Mouse (Mus musculus) midbrain, embryonic 12.5 days (tissue): ENCODE measurements at regions not wholly inside any gene's neighbourhood (a gene's known extent, or its start where the extent isn't known, plus 50 kb on each side); places are given as distances from the start of the nearest gene placed in this dataset.

ENCODE experiments used
- ATAC-seq: fragments of 200-750 bp; cut with Nextera tagmentation; 2 replicates; pipeline ENCODE4 v1.8.0; 2017; ENCODE audit warnings: low read depth, moderate TSS enrichment, moderate library complexity; ENCODE audit not compliant: low FRiP score
- H3K27ac ChIP-seq: fragments of 300-500 bp; sonication (generic); replicated peaks from 2 replicates; pipeline ENCODE4 v1.5.1; 2016; ENCODE audit warnings: mild to moderate bottlenecking
- H3K27me3 ChIP-seq: fragments of 300-500 bp; sonication (generic); 2 replicates; pipeline ENCODE4 v1.6.1; 2016; ENCODE audit warnings: mild to moderate bottlenecking
- H3K36me3 ChIP-seq: fragments of 300-500 bp; sonication (generic); 2 replicates; pipeline ENCODE4 v1.6.1; 2016
- H3K4me1 ChIP-seq: fragments of 300-500 bp; sonication (generic); 2 replicates; pipeline ENCODE4 v1.6.1; 2016
- H3K4me2 ChIP-seq: fragments of 300-500 bp; sonication (generic); replicated peaks from 2 replicates; pipeline ENCODE4 v1.6.1; 2016; ENCODE audit warnings: mild to moderate bottlenecking, moderate library complexity
- H3K4me3 ChIP-seq: fragments of 300-500 bp; sonication (generic); 2 replicates; pipeline ENCODE4 v1.5.1; 2016; ENCODE audit warnings: mild to moderate bottlenecking
- H3K9ac ChIP-seq: fragments of 300-500 bp; sonication (generic); replicated peaks from 2 replicates; pipeline ENCODE4 v1.6.1; 2016; ENCODE audit warnings: mild to moderate bottlenecking, moderate library complexity
- H3K9me3 ChIP-seq: fragments of 300-500 bp; sonication (generic); 2 replicates; pipeline ENCODE4 v1.6.1; 2016; ENCODE audit warnings: mild to moderate bottlenecking
- WGBS: fragments of 180-500 bp; shearing (Covaris S2); methylation state at CpG from one replicate; pipeline ENCODE4 v1.1.7; 2016; 5-methylcytosine and 5-hydroxymethylcytosine counted together

- no peak for ATAC-seq
- WGBS = 33% methylated on average over 3 of the region's 3 CpGs
Observed at GRCm38 (mm10) chr12:28380203-28380602, 172.0 kb downstream of the Dcdc2c start.

DNA sequence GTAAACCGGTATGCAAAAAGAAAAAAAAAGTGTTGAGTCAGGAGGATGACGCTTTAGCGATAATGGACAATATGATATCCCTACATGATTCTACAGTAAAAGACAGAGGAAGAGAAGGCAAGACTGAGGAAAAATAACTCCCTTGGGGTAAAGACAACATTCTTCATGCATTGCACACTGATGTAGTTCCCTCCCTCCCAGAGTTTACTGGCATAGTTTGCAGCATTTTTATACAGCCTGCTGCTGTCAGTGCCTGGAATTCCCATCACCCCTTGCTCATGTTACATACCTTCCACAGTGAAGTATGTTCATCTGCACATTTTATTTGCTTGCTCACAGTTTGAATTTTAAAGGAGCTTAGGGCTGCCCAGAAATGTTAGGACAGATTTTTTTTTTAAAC, 174.2 kb downstream of the Dcdc2c start:
- no peaks in the 10 kb centered on the region for H3K9me3 ChIP-seq
- no peak overlapping the region for H3K9ac ChIP-seq
- 89% methylated on average over 3 of the region's 3 CpGs for WGBS
- ATAC-seq = no peak
- H3K27ac ChIP-seq = no peak overlapping the region
- H3K4me2 ChIP-seq = no peak overlapping the region
- peaks cover 40% of the 10 kb centered on the region for H3K27me3 ChIP-seq
- peaks cover 29% of the 10 kb centered on the region for H3K4me1 ChIP-seq
- no peak overlapping the region for H3K4me3 ChIP-seq
- no peaks in the 10 kb centered on the region for H3K36me3 ChIP-seq

More at GRCm38 (mm10) chr12:28380203-28380602, 172.0 kb downstream of the Dcdc2c start:
- no peaks in the 10 kb centered on the region for H3K9me3 ChIP-seq
- peaks cover 51% of the 10 kb centered on the region for H3K27me3 ChIP-seq
- H3K4me3 ChIP-seq = no peak overlapping the region
- H3K4me1 ChIP-seq = peaks cover 29% of the 10 kb centered on the region
- H3K36me3 ChIP-seq = no peaks in the 10 kb centered on the region
- no peak overlapping the region for H3K4me2 ChIP-seq
- H3K9ac ChIP-seq = no peak overlapping the region
- H3K27ac ChIP-seq = no peak overlapping the region

- Histone ChIP-seq H3K27ac (no peak overlapping the region), H3K4me1 (peaks cover 29% of the 10 kb centered on the region), H3K27me3 (peaks cover 35% of the 10 kb centered on the region), H3K9ac (no peak overlapping the region), H3K9me3 (no peaks in the 10 kb centered on the region), H3K4me3 (no peak overlapping the region), H3K4me2 (no peak overlapping the region), H3K36me3 (no peaks in the 10 kb centered on the region)
- 70% methylated on average over 4 of the region's 4 CpGs for WGBS
- ATAC-seq = no peak
Observed at GRCm38 (mm10) chr12:28377373-28377772, 174.8 kb downstream of the Dcdc2c start.

GRCm38 (mm10) chr12:28376770-28377169, 175.4 kb downstream of the Dcdc2c start:
- ATAC-seq = peak; percentile 54; the same call in 1 of the 2 replicates
- no peaks in the 10 kb centered on the region for H3K36me3 ChIP-seq
- H3K4me3 ChIP-seq = no peak overlapping the region
- no peaks in the 10 kb centered on the region for H3K9me3 ChIP-seq
- no peak overlapping the region for H3K4me2 ChIP-seq
- peaks cover 29% of the 10 kb centered on the region for H3K4me1 ChIP-seq
- H3K27ac ChIP-seq = no peak overlapping the region
- H3K27me3 ChIP-seq = peaks cover 29% of the 10 kb centered on the region
- WGBS = 48% methylated on average over 4 of the region's 4 CpGs
- no peak overlapping the region for H3K9ac ChIP-seq

DNA sequence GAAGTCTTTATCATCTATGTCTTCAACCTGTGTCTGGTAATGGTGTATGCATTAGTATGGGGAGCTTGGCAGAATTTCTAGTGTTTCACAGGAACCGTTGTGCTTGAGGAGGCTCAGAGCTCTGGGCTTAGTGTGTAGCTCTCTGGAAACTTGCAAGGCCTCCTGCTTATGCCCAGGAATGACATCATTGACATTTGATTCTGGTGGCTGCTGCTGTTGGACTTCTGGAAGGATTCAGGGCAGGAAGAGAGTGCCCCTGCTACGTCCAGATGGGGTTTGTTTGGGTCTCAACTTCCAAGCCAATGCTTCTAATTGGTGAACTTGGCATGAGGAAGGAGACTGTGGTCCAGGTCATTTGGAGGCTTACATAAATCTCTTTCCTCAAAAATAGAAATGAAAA, 186.9 kb downstream of the Dcdc2c start:
- Histone ChIP-seq H3K4me2 (no peak overlapping the region), H3K4me1 (no peaks in the 10 kb centered on the region), H3K4me3 (no peak overlapping the region), H3K9ac (no peak overlapping the region), H3K27me3 (0 out of 2 replicates have a peak, but pooled peaks cover 3% of the 10 kb centered on the region), H3K36me3 (no peaks in the 10 kb centered on the region), H3K9me3 (no peaks in the 10 kb centered on the region), H3K27ac (no peak overlapping the region)
- no peak for ATAC-seq
- WGBS = 89% methylated on average over 2 of the region's 2 CpGs

DNA sequence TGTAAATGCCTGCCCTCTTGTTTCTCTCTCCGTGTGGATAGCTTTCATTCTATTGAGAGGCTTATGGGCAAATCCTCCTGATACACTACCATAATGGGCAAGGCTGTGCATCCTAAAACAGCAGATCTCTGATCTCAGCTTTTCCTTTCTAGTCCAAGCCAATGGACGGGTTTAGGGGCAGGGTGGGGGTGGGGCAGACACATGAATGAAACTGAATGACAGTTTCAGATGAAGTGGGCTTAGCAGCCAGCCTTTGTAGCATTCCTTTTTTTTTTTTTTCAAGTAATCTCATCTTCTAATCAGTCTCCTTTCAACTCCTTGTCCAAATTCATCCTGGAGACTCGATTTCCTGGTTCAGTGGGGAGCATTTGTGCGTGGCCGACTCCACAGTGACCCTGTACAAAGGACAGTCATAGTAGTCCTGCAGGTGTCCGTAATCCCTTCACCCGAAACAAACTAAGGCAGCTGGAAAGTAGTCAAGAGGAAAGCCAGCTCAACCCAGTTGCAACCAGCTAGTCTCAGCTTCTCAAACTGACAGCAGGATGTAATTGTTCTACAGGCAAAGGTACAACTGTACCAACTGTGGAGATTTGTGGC, 193.4 kb downstream of the Dcdc2c start:
- no peaks in the 10 kb centered on the region for H3K36me3 ChIP-seq
- H3K4me1 ChIP-seq = peaks cover 6% of the 10 kb centered on the region; the same call in 1 of the 2 replicates
- H3K27me3 ChIP-seq = peaks cover 7% of the 10 kb centered on the region; the same call in 1 of the 2 replicates
- 8% methylated on average over 7 of the region's 7 CpGs for WGBS
- H3K9me3 ChIP-seq = no peaks in the 10 kb centered on the region
- ATAC-seq = 0 out of 2 replicates have a peak, but pooled peaks have one; percentile 44
- H3K4me2 ChIP-seq = no peak overlapping the region
- no peak overlapping the region for H3K27ac ChIP-seq
- no peak overlapping the region for H3K4me3 ChIP-seq
- H3K9ac ChIP-seq = no peak overlapping the region

DNA sequence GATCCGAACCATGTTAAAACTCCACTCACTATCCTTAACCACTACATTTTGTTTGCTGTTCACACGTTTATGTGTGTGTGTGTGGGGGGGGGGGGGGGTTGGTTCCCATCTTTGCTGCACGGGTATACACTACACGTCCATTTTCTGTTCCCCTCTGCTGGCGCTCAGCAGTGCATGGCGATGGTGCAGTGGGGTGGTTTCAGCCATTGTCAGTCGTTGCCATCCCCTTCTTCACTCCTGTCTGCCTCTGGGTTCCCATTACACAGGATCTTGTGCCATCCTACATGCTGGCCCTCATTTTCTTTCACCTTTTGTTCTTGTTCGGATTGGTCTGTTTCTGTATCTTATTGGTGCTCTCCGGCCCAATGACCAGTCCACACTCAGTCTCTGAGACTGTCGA, 194.4 kb downstream of the Dcdc2c start:
- Histone ChIP-seq H3K27ac (no peak overlapping the region), H3K36me3 (no peaks in the 10 kb centered on the region), H3K27me3 (peaks cover 7% of the 10 kb centered on the region; the same call in 1 of the 2 replicates), H3K9me3 (no peaks in the 10 kb centered on the region), H3K4me2 (no peak overlapping the region), H3K4me1 (peaks cover 9% of the 10 kb centered on the region; the same call in 1 of the 2 replicates), H3K4me3 (no peak overlapping the region), H3K9ac (no peak overlapping the region)
- WGBS = 76% methylated on average over 10 of the region's 10 CpGs
- no peak for ATAC-seq

DNA sequence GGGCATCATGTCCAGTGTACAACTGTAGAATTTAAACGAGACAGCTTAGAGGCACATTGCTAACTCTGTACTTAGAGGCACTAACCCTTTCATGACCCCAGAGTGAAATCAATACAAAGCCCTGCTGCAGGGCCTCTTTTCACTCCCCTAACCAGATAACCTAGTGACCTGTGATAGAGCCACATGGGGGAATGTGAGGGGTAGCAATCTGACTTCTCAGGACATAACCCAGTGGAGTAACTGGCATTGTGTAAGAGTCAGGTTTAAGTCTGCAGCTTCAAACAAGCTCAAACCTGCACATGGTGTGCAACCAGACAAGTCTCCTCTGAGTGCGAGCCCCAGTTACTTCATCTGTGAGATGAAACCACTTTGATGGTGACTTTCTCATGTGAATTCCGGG, 199.1 kb downstream of the Dcdc2c start:
- 60% methylated on average over 3 of the region's 3 CpGs for WGBS

DNA sequence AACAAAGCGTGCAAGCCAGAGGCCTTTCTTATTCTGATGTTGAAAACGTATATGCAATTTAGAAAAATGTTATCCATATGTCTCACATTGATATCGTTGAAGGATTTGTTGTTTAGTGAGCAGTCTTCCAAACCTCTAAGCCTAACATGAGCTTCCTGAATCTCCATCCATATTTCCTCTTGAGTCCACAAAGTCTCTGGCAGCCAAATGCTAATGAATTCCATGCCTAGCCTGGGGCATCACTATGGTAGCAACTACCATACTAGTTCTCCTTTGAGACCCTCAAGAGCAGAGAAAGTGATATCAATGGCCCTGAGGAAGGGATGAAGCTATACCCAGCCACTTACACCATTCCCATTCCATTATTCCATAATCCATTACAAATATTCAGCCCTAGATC, 199.6 kb downstream of the Dcdc2c start:
- Histone ChIP-seq H3K27me3 (no peaks in the 10 kb centered on the region), H3K36me3 (no peaks in the 10 kb centered on the region), H3K9me3 (no peaks in the 10 kb centered on the region), H3K4me3 (no peak overlapping the region), H3K4me2 (no peak overlapping the region), H3K4me1 (0 out of 2 replicates have a peak, but pooled peaks cover 3% of the 10 kb centered on the region), H3K9ac (no peak overlapping the region), H3K27ac (no peak overlapping the region)
- WGBS = 88% methylated on average over 3 of the region's 3 CpGs
- no peak for ATAC-seq

More for the DNA sequence above, 199.1 kb downstream of the Dcdc2c start:
- no peak for ATAC-seq
- H3K9ac ChIP-seq = no peak overlapping the region
- no peak overlapping the region for H3K4me3 ChIP-seq
- no peaks in the 10 kb centered on the region for H3K27me3 ChIP-seq
- no peaks in the 10 kb centered on the region for H3K36me3 ChIP-seq
- H3K27ac ChIP-seq = no peak overlapping the region
- no peaks in the 10 kb centered on the region for H3K9me3 ChIP-seq
- 0 out of 2 replicates have a peak, but pooled peaks cover 3% of the 10 kb centered on the region for H3K4me1 ChIP-seq
- H3K4me2 ChIP-seq = no peak overlapping the region

DNA sequence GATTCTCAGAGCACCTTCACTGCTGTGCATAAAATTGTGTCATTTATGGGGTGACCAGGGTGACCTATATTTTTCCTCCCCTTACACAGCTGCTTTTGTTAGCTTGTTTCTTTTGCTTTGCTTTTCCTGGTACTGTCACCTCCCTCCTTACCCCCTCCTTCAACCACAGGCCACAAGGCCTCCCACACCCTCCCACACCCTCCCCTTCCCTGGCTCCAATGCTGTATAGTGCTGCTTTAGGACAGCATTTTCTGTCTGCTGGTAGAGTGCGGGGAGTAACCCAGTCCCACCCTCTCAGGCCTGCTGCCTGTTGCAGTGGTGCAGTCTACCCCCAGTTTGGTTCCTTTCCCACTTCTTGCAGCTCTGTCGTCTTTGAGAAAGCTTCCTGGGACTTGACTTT, 209.5 kb downstream of the Dcdc2c start:
- Histone ChIP-seq H3K4me3 (no peak overlapping the region), H3K27ac (no peak overlapping the region), H3K9me3 (no peaks in the 10 kb centered on the region), H3K4me1 (no peaks in the 10 kb centered on the region), H3K9ac (no peak overlapping the region), H3K4me2 (no peak overlapping the region), H3K27me3 (no peaks in the 10 kb centered on the region), H3K36me3 (no peaks in the 10 kb centered on the region)
- no peak for ATAC-seq
- 84% methylated on average over 2 of the region's 2 CpGs for WGBS

GRCm38 (mm10) chr12:28332591-28332990, 219.6 kb downstream of the Dcdc2c start:
- WGBS = 36% methylated on average over 5 of the region's 5 CpGs
- H3K9me3 ChIP-seq = no peaks in the 10 kb centered on the region
- no peak overlapping the region for H3K4me3 ChIP-seq
- H3K4me1 ChIP-seq = no peaks in the 10 kb centered on the region; the same call in 1 of the 2 replicates
- no peaks in the 10 kb centered on the region for H3K27me3 ChIP-seq
- H3K27ac ChIP-seq = no peak overlapping the region
- ATAC-seq = no peak
- no peak overlapping the region for H3K4me2 ChIP-seq
- no peaks in the 10 kb centered on the region for H3K36me3 ChIP-seq
- no peak overlapping the region for H3K9ac ChIP-seq

GRCm38 (mm10) chr12:28331843-28332242, 220.4 kb downstream of the Dcdc2c start:
- Histone ChIP-seq H3K27me3 (no peaks in the 10 kb centered on the region), H3K9ac (no peak overlapping the region), H3K36me3 (no peaks in the 10 kb centered on the region), H3K27ac (no peak overlapping the region), H3K4me1 (no peaks in the 10 kb centered on the region; the same call in 1 of the 2 replicates), H3K4me2 (no peak overlapping the region), H3K9me3 (no peaks in the 10 kb centered on the region), H3K4me3 (no peak overlapping the region)
- ATAC-seq = no peak
- WGBS = 59% methylated on average over 2 of the region's 2 CpGs

GRCm38 (mm10) chr12:28323659-28324058, 228.5 kb downstream of the Dcdc2c start:
- no peaks in the 10 kb centered on the region for H3K36me3 ChIP-seq
- H3K27ac ChIP-seq = no peak overlapping the region
- peaks cover 5% of the 10 kb centered on the region for H3K4me1 ChIP-seq
- ATAC-seq = no peak
- WGBS = 8% methylated on average over 2 of the region's 2 CpGs
- no peak overlapping the region for H3K9ac ChIP-seq
- no peaks in the 10 kb centered on the region for H3K9me3 ChIP-seq
- H3K4me3 ChIP-seq = no peak overlapping the region
- no peak overlapping the region for H3K4me2 ChIP-seq
- H3K27me3 ChIP-seq = no peaks in the 10 kb centered on the region
